Comparison of ENCODE assay signal across 22 mouse cellular contexts in genomic region chr6:88899628-88900027, GRCm38 (mm10). TPM values are rescaled to one million over a fixed set of nuclear protein-coding genes. Genes with fewer than 3 reads are reported as not detected.
DNase-seq lines count a peak whose midpoint lies in the region; ATAC-seq and TF ChIP-seq lines count a peak whose summit lies in the region.
"Had no signal": no experiment of that assay in that cellular context is flagged by ENCODE, and none has a peak within 500 bp of the region (broad histone marks: within the 10 kb centered on the region; RNA-seq: fewer than 3 reads in every experiment).

No protein-coding gene starts in this region.

- no peak for TF ChIP-seq POLR2A in heart, adult 2 months (IDR thresholded peaks at IDR 0.05; ENCODE audit: insufficient read depth, low read depth, low read length)

- no peak for TF ChIP-seq CTCF in heart, adult 2 months (IDR thresholded peaks at IDR 0.05)

- no peaks in the 10 kb centered on the region for H3K79me2 ChIP-seq in heart, adult 2 months (replicated peaks; ENCODE audit: control insufficient read depth, insufficient read depth, low read length)

- H3K9me3 ChIP-seq in heart, embryonic 13.5 days: no peaks in the 10 kb centered on the region
- no peaks in the 10 kb centered on the region for H3K9me3 ChIP-seq in liver, embryonic 13.5 days (replicated peaks)
- no peaks in the 10 kb centered on the region for H3K9me3 ChIP-seq in midbrain, embryonic 12.5 days
- no peaks in the 10 kb centered on the region for H3K9me3 ChIP-seq in midbrain, embryonic 15.5 days
- H3K9me3 ChIP-seq: embryonic facial prominence, embryonic 12.5 days; forebrain, embryonic 12.5 days; G1E; heart, embryonic 15.5 days; hindbrain, embryonic 13.5 days had no signal

- WGBS in heart, embryonic 13.5 days: 83% methylated on average over 2 of the region's 2 CpGs
- WGBS in heart, adult 2 months: 81% methylated on average over 2 of the region's 2 CpGs
- 80% methylated on average over 2 of the region's 2 CpGs for WGBS in liver, embryonic 13.5 days (ENCODE audit: insufficient replicate concordance)
- WGBS in midbrain, embryonic 12.5 days: 80% methylated on average over 2 of the region's 2 CpGs
- 91% methylated on average over 2 of the region's 2 CpGs for WGBS in midbrain, embryonic 15.5 days

- DNase-seq in cerebellum, adult 9-10 months: peak; percentile 51
- no peak for DNase-seq in cerebellum, adult 8-10 months
- DNase-seq in heart, adult 2 months: no peak
- DNase-seq in liver, embryonic 13.5 days: no peak
- DNase-seq in liver: no peak
- DNase-seq: adrenal gland, adult 8-10 months; adrenal gland, postnatal 36 days; B cell, adult 2 months; cerebellum, adult 2 months; cerebellum, postnatal 25 days; forebrain, postnatal 0 days; gastrocnemius, postnatal 14 days; heart, postnatal 36 days had no signal

- H3K36me3 ChIP-seq in heart, embryonic 13.5 days: peaks cover 25% of the 10 kb centered on the region
- no peaks in the 10 kb centered on the region for H3K36me3 ChIP-seq in heart, adult 2 months (ENCODE audit: control insufficient read depth, insufficient read depth, low read length)
- peaks cover 29% of the 10 kb centered on the region for H3K36me3 ChIP-seq in liver, embryonic 13.5 days
- H3K36me3 ChIP-seq in midbrain, embryonic 12.5 days: peaks cover 16% of the 10 kb centered on the region
- H3K36me3 ChIP-seq in midbrain, embryonic 15.5 days (replicated peaks): no peaks in the 10 kb centered on the region
- H3K36me3 ChIP-seq: heart, embryonic 15.5 days had no signal

- H3K4me1 ChIP-seq in heart, embryonic 13.5 days: peaks cover 62% of the 10 kb centered on the region
- peaks cover 14% of the 10 kb centered on the region for H3K4me1 ChIP-seq in heart, adult 2 months (ENCODE audit: control insufficient read depth, insufficient read depth, low read length)
- H3K4me1 ChIP-seq in liver, embryonic 13.5 days (replicated peaks): peaks cover 78% of the 10 kb centered on the region
- peaks cover 41% of the 10 kb centered on the region for H3K4me1 ChIP-seq in midbrain, embryonic 12.5 days
- H3K4me1 ChIP-seq in midbrain, embryonic 15.5 days: peaks cover 31% of the 10 kb centered on the region

- no peak for TF ChIP-seq EP300 in heart, adult 2 months (IDR thresholded peaks at IDR 0.05; ENCODE audit: insufficient read depth, low read depth, low read length)

- intact Hi-C loops in heart, adult 2 months (cut with DNase I): loop anchor here (5.0 kb wide), 1 partner anchor 1087 kb away; the partner anchor contains the start of gene Rab43

- no peak for ATAC-seq in heart, embryonic 13.5 days (ENCODE audit: extremely low read depth, insufficient number of reproducible peaks, low FRiP score, low TSS enrichment)
- ATAC-seq in liver, embryonic 13.5 days (ENCODE audit: low read depth): no peak
- no peak for ATAC-seq in midbrain, embryonic 12.5 days (ENCODE audit: low FRiP score, low read depth)
- ATAC-seq in midbrain, embryonic 15.5 days (replicated peaks): no peak
- ATAC-seq: CD4-positive, CD25-positive, alpha-beta regulatory T cell, adult 4 months; forebrain, postnatal 0 days had no signal

- no peak overlapping the region for H3K27ac ChIP-seq in heart, embryonic 13.5 days (replicated peaks)
- H3K27ac ChIP-seq in heart, adult 2 months: no peak overlapping the region
- H3K27ac ChIP-seq in liver, embryonic 13.5 days: peak overlapping the region; percentile 60; the same call in 1 of the 2 replicates
- H3K27ac ChIP-seq in midbrain, embryonic 12.5 days (replicated peaks): no peak overlapping the region
- H3K27ac ChIP-seq in midbrain, embryonic 15.5 days: no peak overlapping the region
- H3K27ac ChIP-seq: embryonic facial prominence, embryonic 12.5 days; forebrain, embryonic 12.5 days; hindbrain, embryonic 13.5 days had no signal

- H3K4me3 ChIP-seq in heart, embryonic 13.5 days: no peak overlapping the region
- H3K4me3 ChIP-seq in heart, adult 2 months: no peak overlapping the region
- no peak overlapping the region for H3K4me3 ChIP-seq in liver, embryonic 13.5 days (replicated peaks)
- H3K4me3 ChIP-seq in midbrain, embryonic 12.5 days: no peak overlapping the region
- no peak overlapping the region for H3K4me3 ChIP-seq in midbrain, embryonic 15.5 days
- H3K4me3 ChIP-seq: embryonic facial prominence, embryonic 12.5 days; forebrain, embryonic 12.5 days; hindbrain, embryonic 13.5 days had no signal

- H3K27me3 ChIP-seq in heart, embryonic 13.5 days (replicated peaks): no peaks in the 10 kb centered on the region
- H3K27me3 ChIP-seq in heart, adult 2 months (ENCODE audit: control insufficient read depth, insufficient read depth, low read length): no peaks in the 10 kb centered on the region
- H3K27me3 ChIP-seq in liver, embryonic 13.5 days: no peaks in the 10 kb centered on the region
- H3K27me3 ChIP-seq in midbrain, embryonic 12.5 days: 0 out of 2 replicates have a peak, but pooled peaks cover 3% of the 10 kb centered on the region
- no peaks in the 10 kb centered on the region for H3K27me3 ChIP-seq in midbrain, embryonic 15.5 days (replicated peaks)
- H3K27me3 ChIP-seq: embryonic facial prominence, embryonic 12.5 days; forebrain, embryonic 12.5 days; heart, embryonic 15.5 days; hindbrain, embryonic 13.5 days had no signal

- H3K9ac ChIP-seq in heart, embryonic 13.5 days: peak overlapping the region; percentile 56; the same call in 1 of the 2 replicates
- no peak overlapping the region for H3K9ac ChIP-seq in heart, adult 2 months (ENCODE audit: low read depth, low read length)
- peak overlapping the region; percentile 58; the same call in 1 of the 2 replicates for H3K9ac ChIP-seq in liver, embryonic 13.5 days
- H3K9ac ChIP-seq in midbrain, embryonic 12.5 days (replicated peaks): 0 out of 2 replicates have a peak overlapping the region, but pooled peaks have one; percentile 1
- no peak overlapping the region for H3K9ac ChIP-seq in midbrain, embryonic 15.5 days
- H3K9ac ChIP-seq: embryonic facial prominence, embryonic 12.5 days; forebrain, embryonic 12.5 days; forebrain, postnatal 0 days had no signal

- H3K4me2 ChIP-seq in heart, embryonic 13.5 days: no peak overlapping the region
- peak overlapping the region; percentile 57 for H3K4me2 ChIP-seq in liver, embryonic 13.5 days
- no peak overlapping the region for H3K4me2 ChIP-seq in midbrain, embryonic 12.5 days (replicated peaks)
- H3K4me2 ChIP-seq in midbrain, embryonic 15.5 days: no peak overlapping the region
- H3K4me2 ChIP-seq: embryonic facial prominence, embryonic 12.5 days had no signal

RNA-seq across cellular contexts. Expression of gene Mcm2, which starts 1.0 kb away (rescaled TPM):
- polyA plus RNA-seq in heart, embryonic 13.5 days (2015; fragmentation: Nextera tagmentation; extraction: Ambion mirVana): 98.1 and 98.3 TPM in 2 replicates
- total RNA-seq in heart, adult 2 months (2021): 1 to 10 TPM; 5.3 to 6.1 TPM
- polyA plus RNA-seq in heart, adult 2 months (2012; rRNA removed): 4.8 and 5.4 TPM in 2 replicates
- polyA plus RNA-seq in liver, embryonic 13.5 days (2015; fragmentation: Nextera tagmentation; extraction: Ambion mirVana): 186 and 202 TPM in 2 replicates
- 157 and 158 TPM in 2 replicates for polyA plus RNA-seq in midbrain, embryonic 12.5 days (2016; fragmentation: Nextera tagmentation; extraction: Ambion mirVana)
- polyA plus RNA-seq in midbrain, embryonic 15.5 days (2015; fragmentation: Nextera tagmentation; extraction: Ambion mirVana): 24.7 and 28.8 TPM in 2 replicates

RNA-seq across cellular contexts. Expression of gene Tpra1, which starts 2.4 kb away (rescaled TPM):
- polyA plus RNA-seq in heart, embryonic 13.5 days (2015; fragmentation: Nextera tagmentation; extraction: Ambion mirVana): 39.8 and 47.0 TPM in 2 replicates
- 10 to 100 TPM; 34.4 to 34.8 TPM for total RNA-seq in heart, adult 2 months (2021)
- 88.0 and 118 TPM in 2 replicates for polyA plus RNA-seq in heart, adult 2 months (2012; rRNA removed)
- 42.8 and 46.0 TPM in 2 replicates for polyA plus RNA-seq in liver, embryonic 13.5 days (2015; fragmentation: Nextera tagmentation; extraction: Ambion mirVana)
- polyA plus RNA-seq in midbrain, embryonic 12.5 days (2016; fragmentation: Nextera tagmentation; extraction: Ambion mirVana): 53.6 and 61.7 TPM in 2 replicates
- polyA plus RNA-seq in midbrain, embryonic 15.5 days (2015; fragmentation: Nextera tagmentation; extraction: Ambion mirVana): 102 and 103 TPM in 2 replicates

RNA-seq across cellular contexts. Expression of gene Podxl2, which starts 24.8 kb away (rescaled TPM):
- polyA plus RNA-seq in heart, embryonic 13.5 days (2015; fragmentation: Nextera tagmentation; extraction: Ambion mirVana): 44.1 and 46.1 TPM in 2 replicates
- 10 to 100 TPM; 13.1 to 15.9 TPM for total RNA-seq in heart, adult 2 months (2021)
- 20.7 and 26.2 TPM in 2 replicates for polyA plus RNA-seq in heart, adult 2 months (2012; rRNA removed)
- polyA plus RNA-seq in liver, embryonic 13.5 days (2015; fragmentation: Nextera tagmentation; extraction: Ambion mirVana): 2.3 and 2.9 TPM in 2 replicates
- 305 and 314 TPM in 2 replicates for polyA plus RNA-seq in midbrain, embryonic 12.5 days (2016; fragmentation: Nextera tagmentation; extraction: Ambion mirVana)
- polyA plus RNA-seq in midbrain, embryonic 15.5 days (2015; fragmentation: Nextera tagmentation; extraction: Ambion mirVana): 697 and 723 TPM in 2 replicates
- polyA plus RNA-seq: G1E had no signal

RNA-seq across cellular contexts. Expression of gene Abtb1, which starts 57.8 kb away (rescaled TPM):
- 23.7 and 26.0 TPM in 2 replicates for polyA plus RNA-seq in heart, embryonic 13.5 days (2015; fragmentation: Nextera tagmentation; extraction: Ambion mirVana)
- total RNA-seq in heart, adult 2 months (2021): 10 to 100 TPM; 19.7 to 22.7 TPM
- polyA plus RNA-seq in heart, adult 2 months (2012; rRNA removed): 46.2 and 46.7 TPM in 2 replicates
- polyA plus RNA-seq in liver, embryonic 13.5 days (2015; fragmentation: Nextera tagmentation; extraction: Ambion mirVana): 45.5 and 46.5 TPM in 2 replicates
- polyA plus RNA-seq in midbrain, embryonic 12.5 days (2016; fragmentation: Nextera tagmentation; extraction: Ambion mirVana): 27.7 and 30.0 TPM in 2 replicates
- polyA plus RNA-seq in midbrain, embryonic 15.5 days (2015; fragmentation: Nextera tagmentation; extraction: Ambion mirVana): 40.4 and 42.5 TPM in 2 replicates

Comparison
In these comparisons a context has a peak if more than half of its experiments do, and no peak if none do; other contexts are left out.
1. H3K9ac ChIP-seq: peak in heart, embryonic 13.5 days (single experiment), liver, embryonic 13.5 days (single experiment) and midbrain, embryonic 12.5 days (single experiment); none in heart, adult 2 months (single experiment) and midbrain, embryonic 15.5 days (single experiment).